Mouse (Mus musculus) MEL (cell line): ENCODE results near the gene Ugt1a10.

Source experiments
- CTCF ChIP-seq, 3 experiments: IDR thresholded peaks in 2 of 3; conservative IDR thresholded peaks in 1 of 3; 2 replicates each; pipeline ENCODE4 v1.5.1; 2011 to 2012; ENCODE audit warnings: low read length in 3 of 3, low read depth in 2 of 3, mild to moderate bottlenecking in 2 of 3, improper control_type of control experiment in 1 of 3, inconsistent platforms in 1 of 3, mixed read lengths in 1 of 3, moderate library complexity in 1 of 3; ENCODE audit not compliant: control insufficient read depth in 1 of 3, insufficient read depth in 1 of 3, poor library complexity in 1 of 3, severe bottlenecking in 1 of 3
- E2F4 ChIP-seq: IDR thresholded peaks from 2 replicates; pipeline ENCODE4 v1.6.1; 2011; ENCODE audit warnings: low read depth, low read length, improper control_type of control experiment, borderline replicate concordance
- JUND ChIP-seq: IDR thresholded peaks from 2 replicates; pipeline ENCODE4 v1.6.1; 2011; ENCODE audit warnings: low read depth, mild to moderate bottlenecking, improper control_type of control experiment, low read length
- MAX ChIP-seq: IDR thresholded peaks from 2 replicates; pipeline ENCODE4 v1.6.1; 2011; ENCODE audit warnings: low read length, improper control_type of control experiment
- POLR2A ChIP-seq, 2 experiments: IDR thresholded peaks; 2 replicates each; pipeline ENCODE4 v1.6.1; 2011 to 2012; ENCODE audit warnings: low read length in 2 of 2, mild to moderate bottlenecking in 2 of 2, control low read depth in 1 of 2, improper control_type of control experiment in 1 of 2, low read depth in 1 of 2, moderate library complexity in 1 of 2; ENCODE audit not compliant: control insufficient read depth in 1 of 2, insufficient read depth in 1 of 2, poor library complexity in 1 of 2
- POLR2AphosphoS2 ChIP-seq: IDR thresholded peaks from 2 replicates; pipeline ENCODE4 v1.6.1; 2011; ENCODE audit warnings: low read length, improper control_type of control experiment
- ZMIZ1 ChIP-seq: IDR thresholded peaks from 2 replicates; pipeline ENCODE4 v1.6.1; 2012; ENCODE audit warnings: low read depth, mild to moderate bottlenecking, inconsistent platforms, low read length, improper control_type of control experiment, moderate library complexity

DNA sequence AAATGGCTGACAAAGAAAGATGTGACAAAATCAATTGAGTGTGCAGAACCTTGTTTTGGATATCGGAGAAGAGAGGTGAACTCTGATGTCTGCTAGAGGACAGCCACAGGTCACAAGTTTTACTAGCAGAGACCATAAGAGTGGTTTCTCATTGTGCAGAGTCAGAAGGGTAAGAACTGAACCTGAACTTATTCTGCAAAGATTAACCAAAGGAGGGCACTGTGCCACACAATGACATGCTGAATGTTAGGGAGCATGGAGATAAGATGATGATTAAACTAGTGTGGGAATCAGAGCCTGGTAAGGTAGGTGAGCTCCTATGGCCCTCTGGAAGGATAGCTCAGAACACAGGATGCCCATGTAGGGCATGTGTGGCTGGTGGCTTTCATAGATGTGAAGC lies 140.5 kb downstream of the Ugt1a10 start:
- no peak for TF ChIP-seq POLR2AphosphoS2
- TF ChIP-seq JUND = no peak
- no peak for TF ChIP-seq POLR2A (IDR thresholded peaks at IDR 0.05; ENCODE audit: control insufficient read depth in 1 of 2, insufficient read depth in 1 of 2, low read depth in 1 of 2, low read length in 2 of 2, poor library complexity in 1 of 2)
- no peak for TF ChIP-seq CTCF (IDR thresholded peaks at IDR 0.05 in 2 of 3, conservative IDR thresholded peaks at IDR 0.05 in 1 of 3; ENCODE audit: control insufficient read depth in 1 of 3, insufficient read depth in 1 of 3, low read depth in 2 of 3, low read length in 3 of 3, poor library complexity in 1 of 3, severe bottlenecking in 1 of 3)
- no peak for TF ChIP-seq ZMIZ1
- TF ChIP-seq MAX = no peak
- TF ChIP-seq E2F4 = no peak
